Mouse (Mus musculus) C2C12 (cell line): ENCODE data around the gene Egfr. TPM values are rescaled to one million over a fixed set of nuclear protein-coding genes. Genes with fewer than 3 reads are reported as not detected.

Experiments used
- H3K27me3 ChIP-seq: one replicate; pipeline ENCODE4 v1.6.1; 2011; ENCODE audit not compliant: control insufficient read depth, insufficient read depth, insufficient read length
- H3K36me3 ChIP-seq: one replicate; pipeline ENCODE4 v1.6.1; 2011; ENCODE audit not compliant: control insufficient read depth, insufficient read depth
- H3K4me3 ChIP-seq: one replicate; pipeline ENCODE4 v1.5.1; 2011; ENCODE audit warnings: mild to moderate bottlenecking, control low read depth; ENCODE audit not compliant: poor library complexity, insufficient read depth, severe bottlenecking
- H3K79me2 ChIP-seq: one replicate; pipeline ENCODE4 v1.6.1; 2011; ENCODE audit not compliant: control insufficient read depth, insufficient read depth
- H3K79me3 ChIP-seq: one replicate; pipeline ENCODE4 v1.6.1; 2011; ENCODE audit warnings: low read depth, control low read depth
- H3ac ChIP-seq: one replicate; pipeline ENCODE3; 2011; ENCODE audit warnings: low read depth; ENCODE audit not compliant: control insufficient read depth, insufficient read length
- CEBPB ChIP-seq: IDR thresholded peaks from one replicate; pipeline ENCODE4 v1.6.1; 2011; ENCODE audit warnings: low read depth, mild to moderate bottlenecking, control low read depth, moderate library complexity
- CTCF ChIP-seq: IDR thresholded peaks from one replicate; pipeline ENCODE4 v1.5.1; 2011; ENCODE audit not compliant: control insufficient read depth, insufficient read depth, insufficient read length
- FOSL1 ChIP-seq: IDR thresholded peaks from one replicate; pipeline ENCODE4 v1.8.0; 2011; ENCODE audit warnings: mild to moderate bottlenecking, low read length; ENCODE audit not compliant: poor library complexity, insufficient read depth, severe bottlenecking
- MAX ChIP-seq: IDR thresholded peaks from one replicate; pipeline ENCODE4 v1.6.1; 2011; ENCODE audit warnings: mild to moderate bottlenecking, control low read depth
- MYOD1 ChIP-seq: IDR thresholded peaks from one replicate; pipeline ENCODE4 v1.6.1; 2011; ENCODE audit warnings: low read depth; ENCODE audit not compliant: control insufficient read depth, insufficient read length
- MYOG ChIP-seq: IDR thresholded peaks from one replicate; pipeline ENCODE4 v1.6.1; 2011; ENCODE audit not compliant: control insufficient read depth, insufficient read length; ENCODE audit errors: extremely low read depth
- USF1 ChIP-seq: IDR thresholded peaks from one replicate; pipeline ENCODE4 v1.6.1; 2011; ENCODE audit warnings: low read depth, mild to moderate bottlenecking, control low read depth, moderate library complexity
- polyA plus RNA-seq: library from polyadenylated mRNA; unstranded; fragments of >200 nt; fragmentation: generic; extraction: Trizol; gene quantifications from one replicate; pipeline ENCODE4 v1.2.1, GENCODE M21; 2012; ENCODE audit warnings: missing spikeins

Egfr gene
- polyA plus RNA-seq, 1 experiment: 3.8 TPM

DNA sequence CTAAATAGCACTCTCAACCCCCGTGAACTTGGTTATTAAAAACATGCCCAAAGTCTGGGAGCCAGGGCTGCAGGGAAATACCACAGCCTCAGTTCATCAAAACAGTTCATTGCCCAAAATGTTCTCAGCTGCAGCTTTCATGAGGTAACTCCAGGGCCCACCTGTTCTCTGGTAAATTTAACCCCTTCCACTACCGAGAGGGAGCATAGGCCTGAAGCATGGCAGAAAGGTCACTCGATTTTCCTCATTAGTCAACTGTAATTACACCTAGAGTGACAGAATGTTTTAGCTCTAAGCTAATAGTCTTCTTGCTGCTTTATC is 153.0 kb downstream of the Egfr start:
- H3ac ChIP-seq: no peak overlapping the region
- H3K27me3 ChIP-seq: no peaks in the 10 kb centered on the region
- peaks cover 4% of the 10 kb centered on the region for H3K36me3 ChIP-seq
- TF ChIP-seq FOSL1 (no peak), CTCF (no peak), MYOD1 (no peak), MAX (no peak), USF1 (no peak), MYOG (no peak), CEBPB (no peak)
- H3K79me3 ChIP-seq: no peaks in the 10 kb centered on the region
- no peaks in the 10 kb centered on the region for H3K79me2 ChIP-seq
- no peak overlapping the region for H3K4me3 ChIP-seq

DNA sequence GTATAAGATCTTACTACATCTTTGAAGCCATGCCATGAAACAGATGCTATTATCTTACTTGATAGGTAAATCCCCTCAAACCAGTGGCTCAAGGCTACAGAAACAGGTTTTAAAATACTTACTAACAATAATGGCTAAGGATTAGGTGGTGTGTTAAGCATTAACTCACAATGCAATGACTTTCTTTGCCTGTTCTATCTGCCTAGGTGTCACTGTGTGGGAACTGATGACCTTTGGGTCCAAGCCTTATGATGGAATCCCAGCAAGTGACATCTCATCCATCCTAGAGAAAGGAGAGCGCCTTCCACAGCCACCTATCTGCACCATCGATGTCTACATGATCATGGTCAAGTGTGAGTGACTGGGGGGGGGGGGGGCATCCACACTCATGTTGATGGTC is 154.5 kb downstream of the Egfr start:
- Histone ChIP-seq H3K79me2 (no peaks in the 10 kb centered on the region), H3K79me3 (no peaks in the 10 kb centered on the region), H3K27me3 (no peaks in the 10 kb centered on the region), H3K4me3 (no peak overlapping the region), H3ac (no peak overlapping the region), H3K36me3 (peaks cover 4% of the 10 kb centered on the region)
- TF ChIP-seq MYOD1 (no peak), MAX (no peak), MYOG (no peak), CEBPB (no peak), USF1 (no peak), CTCF (no peak), FOSL1 (no peak)

DNA sequence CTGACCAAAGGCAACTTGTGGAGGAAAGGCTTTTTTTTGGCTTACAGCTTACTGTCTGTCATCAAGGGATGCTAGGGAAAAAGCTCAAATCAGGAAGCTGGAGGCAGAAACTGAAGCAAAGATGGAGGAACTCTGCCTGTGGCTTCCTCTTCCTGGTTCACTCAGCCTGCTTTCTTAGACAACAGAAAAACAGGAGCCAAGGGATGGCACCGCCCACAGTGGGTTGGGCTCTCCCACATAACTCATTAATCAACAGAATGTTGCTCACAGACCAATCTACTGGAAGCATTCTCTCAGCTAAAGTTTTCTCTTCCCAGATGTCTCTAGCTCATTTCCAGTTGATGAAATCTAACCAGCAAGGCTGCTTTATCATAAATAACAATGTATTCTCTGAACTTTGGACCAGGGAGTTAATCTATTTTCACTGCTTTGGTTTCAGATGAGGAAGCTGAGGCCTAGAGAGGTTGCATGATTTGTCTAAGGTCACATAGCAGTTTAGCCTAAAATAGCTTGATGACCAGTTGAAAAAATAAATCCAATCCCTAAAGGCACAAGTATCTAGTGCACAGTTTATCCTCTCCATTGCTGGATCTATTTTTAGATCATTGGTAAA is 155.6 kb downstream of the Egfr start:
- TF ChIP-seq USF1 (no peak), MYOG (no peak), MAX (no peak), FOSL1 (no peak), MYOD1 (no peak), CEBPB (no peak), CTCF (no peak)
- no peaks in the 10 kb centered on the region for H3K27me3 ChIP-seq

DNA sequence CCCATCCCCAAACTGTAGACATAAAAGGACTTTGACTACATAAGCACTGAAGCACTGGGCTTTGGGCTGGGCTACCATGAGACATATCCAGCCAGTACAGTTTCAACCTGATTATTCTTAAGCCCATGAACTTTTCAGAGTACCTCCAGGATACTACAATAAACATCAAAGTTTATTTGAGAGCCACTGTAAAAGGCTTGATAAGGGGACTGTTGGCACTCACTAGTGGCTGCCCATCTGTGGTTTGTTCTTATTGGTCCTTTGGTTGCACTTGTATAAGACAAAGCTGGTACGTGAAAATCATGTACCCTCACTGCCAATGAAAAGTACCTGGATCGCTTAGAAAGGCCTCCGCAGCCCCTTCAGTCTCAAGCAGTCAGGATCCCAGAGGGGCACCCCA is 162.8 kb downstream of the Egfr start:
- no peaks in the 10 kb centered on the region for H3K27me3 ChIP-seq
- H3K79me2 ChIP-seq: no peaks in the 10 kb centered on the region
- TF ChIP-seq MYOG: no peak
- TF ChIP-seq USF1: no peak
- TF ChIP-seq CEBPB: no peak
- TF ChIP-seq MYOD1: no peak
- TF ChIP-seq CTCF: no peak
- no peak for TF ChIP-seq FOSL1
- no peak for TF ChIP-seq MAX
- no peak overlapping the region for H3ac ChIP-seq
- H3K4me3 ChIP-seq: no peak overlapping the region
- no peaks in the 10 kb centered on the region for H3K36me3 ChIP-seq
- H3K79me3 ChIP-seq: no peaks in the 10 kb centered on the region

More for the DNA sequence above, 155.6 kb downstream of the Egfr start:
- Histone ChIP-seq H3K4me3 (no peak overlapping the region), H3K36me3 (peaks cover 4% of the 10 kb centered on the region), H3ac (no peak overlapping the region), H3K79me2 (no peaks in the 10 kb centered on the region), H3K79me3 (no peaks in the 10 kb centered on the region)

DNA sequence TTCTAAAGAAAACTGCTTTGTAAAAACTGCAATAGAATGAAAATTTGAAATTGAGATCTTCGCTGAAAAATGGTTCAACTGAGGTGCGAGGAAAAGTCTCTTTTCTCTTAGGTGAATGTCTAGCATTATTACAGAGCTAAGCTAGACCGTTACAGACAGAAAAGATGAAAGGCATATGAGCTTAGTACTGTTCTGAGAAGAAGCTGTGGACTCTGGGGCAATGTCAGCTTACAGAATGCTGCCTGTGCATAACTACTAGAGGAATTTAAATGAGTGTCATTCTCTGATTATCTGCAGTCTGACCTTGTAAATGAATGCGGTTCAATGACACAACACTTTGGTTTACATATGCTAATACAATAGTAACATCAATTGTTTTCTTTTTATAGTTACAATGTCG is 163.8 kb downstream of the Egfr start:
- Histone ChIP-seq H3K36me3 (no peaks in the 10 kb centered on the region), H3K79me2 (no peaks in the 10 kb centered on the region), H3ac (no peak overlapping the region), H3K27me3 (no peaks in the 10 kb centered on the region), H3K79me3 (no peaks in the 10 kb centered on the region), H3K4me3 (no peak overlapping the region)
- TF ChIP-seq USF1 (no peak), CTCF (no peak)

DNA sequence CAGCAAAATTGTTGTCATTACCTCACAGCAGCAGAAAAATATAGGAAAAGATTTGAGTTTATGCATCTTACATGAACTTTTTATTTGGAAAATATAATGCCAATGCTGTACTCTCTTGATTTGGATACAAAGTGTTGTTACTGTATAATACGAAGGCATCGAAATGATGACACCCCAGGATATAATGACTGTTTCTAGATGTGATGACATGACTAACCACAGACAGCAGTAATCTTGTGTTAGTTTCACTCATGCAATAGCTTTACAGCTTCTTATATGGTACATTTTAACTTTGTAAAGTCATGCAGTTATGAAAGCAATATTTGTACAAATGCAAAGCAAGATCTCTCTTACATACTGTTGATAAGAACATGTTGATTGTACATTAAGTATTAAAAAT is 165.5 kb downstream of the Egfr start:
- H3K79me2 ChIP-seq: no peaks in the 10 kb centered on the region
- H3K4me3 ChIP-seq: no peak overlapping the region
- no peaks in the 10 kb centered on the region for H3K79me3 ChIP-seq
- no peaks in the 10 kb centered on the region for H3K36me3 ChIP-seq
- TF ChIP-seq MAX (no peak), FOSL1 (no peak), USF1 (no peak), MYOD1 (no peak), CEBPB (no peak), CTCF (no peak), MYOG (no peak)
- H3ac ChIP-seq: no peak overlapping the region
- H3K27me3 ChIP-seq: no peaks in the 10 kb centered on the region
